Mouse (Mus musculus): ENCODE results near the gene Fcgr4.
"Not testable (repeated sequence)": the region's sequence is repeated elsewhere in the genome, so short reads cannot be mapped to it uniquely, and the experiment has no call there.

DNA sequence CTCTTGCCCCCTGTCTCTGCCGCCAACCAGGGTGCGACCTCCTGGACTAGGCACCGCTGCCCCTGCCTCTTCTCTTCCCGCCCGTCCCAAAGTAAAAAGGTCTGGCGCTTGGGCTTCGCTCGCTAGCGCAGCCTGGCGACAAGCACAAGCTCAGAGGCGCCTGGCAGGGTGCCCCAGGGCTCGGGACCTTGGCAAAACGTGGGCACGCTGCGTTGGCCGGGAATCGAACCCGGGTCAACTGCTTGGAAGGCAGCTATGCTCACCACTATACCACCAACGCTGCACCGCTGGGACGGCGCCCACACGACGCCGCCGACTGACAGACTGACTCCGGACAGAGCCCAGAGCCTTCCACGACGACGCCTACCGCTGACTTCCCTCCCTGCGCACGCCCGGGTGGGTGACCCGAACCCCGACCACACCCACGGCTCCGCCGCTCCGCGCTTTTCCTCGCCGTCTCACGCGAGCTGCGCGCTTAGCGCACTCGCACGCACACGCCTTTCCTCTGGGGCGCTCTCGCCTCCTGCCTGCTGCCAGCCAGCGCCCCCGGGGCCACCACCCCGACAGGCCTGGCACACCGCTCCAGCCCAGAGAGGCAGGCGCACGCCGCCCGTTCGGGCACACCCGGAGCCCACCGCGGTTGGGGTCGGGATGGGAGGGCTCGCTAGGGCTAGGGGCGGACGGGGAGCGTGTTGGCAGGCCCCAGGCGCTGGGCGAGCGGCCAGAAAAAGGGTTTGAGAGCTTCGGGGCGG is 45.9 kb downstream of the Fcgr4 start, which contains the start of gene Fcgr3:
- TF ChIP-seq CTCF (IDR thresholded peaks at IDR 0.05) = peak; percentile 63
- TF ChIP-seq EP300 (IDR thresholded peaks at IDR 0.05) = not testable (repeated sequence)
